Mouse (Mus musculus): ENCODE data around the gene Adamts9.
A peak's percentile ranks its signal among the peaks of the same experiment; 100 is the strongest.

The Adamts9 gene

GRCm38 (mm10) chr6:92860285-92860912 is 82.9 kb downstream of the Adamts9 start:
- no peak for DNase-seq (ENCODE audit: low read depth, low spot score)

- DNase-seq (ENCODE audit: low read depth, low spot score) = no peak
These were observed 84.4 kb downstream of the Adamts9 start for GRCm38 (mm10) chr6:92858721-92859510.

- no peak for DNase-seq (ENCODE audit: low read depth, low spot score)
These were observed 85.5 kb downstream of the Adamts9 start for GRCm38 (mm10) chr6:92857761-92858160.

- no peak for DNase-seq (ENCODE audit: low read depth, low spot score)
These were observed 88.4 kb downstream of the Adamts9 start for GRCm38 (mm10) chr6:92854873-92855272.

GRCm38 (mm10) chr6:92850250-92850649 is 93.0 kb downstream of the Adamts9 start:
- DNase-seq (ENCODE audit: low read depth, low spot score) = peak; percentile 42

- DNase-seq (ENCODE audit: low read depth, low spot score) = no peak
These were observed 94.1 kb downstream of the Adamts9 start for GRCm38 (mm10) chr6:92849208-92849607.

- DNase-seq (ENCODE audit: low read depth, low spot score) = no peak
These were observed 96.7 kb downstream of the Adamts9 start for GRCm38 (mm10) chr6:92846614-92847013.

- DNase-seq (ENCODE audit: low read depth, low spot score) = no peak
These were observed 97.4 kb downstream of the Adamts9 start for GRCm38 (mm10) chr6:92845898-92846297.

- DNase-seq (ENCODE audit: low read depth, low spot score) = peak; percentile 58
These were observed 99.8 kb downstream of the Adamts9 start for GRCm38 (mm10) chr6:92843474-92843873.

- no peak for DNase-seq (ENCODE audit: low read depth, low spot score)
These were observed 101.3 kb downstream of the Adamts9 start for GRCm38 (mm10) chr6:92842000-92842399.

- DNase-seq (ENCODE audit: low read depth, low spot score) = no peak
These were observed 112.2 kb downstream of the Adamts9 start for GRCm38 (mm10) chr6:92831106-92831505.

GRCm38 (mm10) chr6:92829148-92829547 is 114.1 kb downstream of the Adamts9 start:
- DNase-seq (ENCODE audit: low read depth, low spot score) = no peak

- DNase-seq (ENCODE audit: low read depth, low spot score) = peak; percentile 82
These were observed 115.9 kb downstream of the Adamts9 start for GRCm38 (mm10) chr6:92827360-92827759.

GRCm38 (mm10) chr6:92826561-92826960 is 116.7 kb downstream of the Adamts9 start:
- DNase-seq (ENCODE audit: low read depth, low spot score) = no peak

GRCm38 (mm10) chr6:92823991-92824390 is 119.3 kb downstream of the Adamts9 start:
- DNase-seq (ENCODE audit: low read depth, low spot score) = no peak

GRCm38 (mm10) chr6:92822006-92822405 is 121.3 kb downstream of the Adamts9 start:
- no peak for DNase-seq (ENCODE audit: low read depth, low spot score)

- no peak for DNase-seq (ENCODE audit: low read depth, low spot score)
These were observed 121.7 kb downstream of the Adamts9 start for GRCm38 (mm10) chr6:92821606-92822005.

GRCm38 (mm10) chr6:92817661-92818060 is 125.6 kb downstream of the Adamts9 start:
- DNase-seq (ENCODE audit: low read depth, low spot score) = no peak

- peak; percentile 71 for DNase-seq (ENCODE audit: low read depth, low spot score)
These were observed 127.0 kb downstream of the Adamts9 start, which contains the start of gene A730049H05Rik for GRCm38 (mm10) chr6:92816311-92816751. Gene A730049H05Rik, plus strand, starts transcription at chr6:92816478.

- no peak for DNase-seq (ENCODE audit: low read depth, low spot score)
These were observed 130.5 kb downstream of the Adamts9 start for GRCm38 (mm10) chr6:92812702-92813370.

- peak; percentile 64 for DNase-seq (ENCODE audit: low read depth, low spot score)
These were observed 131.7 kb downstream of the Adamts9 start for GRCm38 (mm10) chr6:92811566-92811965.

- no peak for DNase-seq (ENCODE audit: low read depth, low spot score)
These were observed 132.7 kb downstream of the Adamts9 start for GRCm38 (mm10) chr6:92810628-92811027.
